Mouse (Mus musculus) liver, postnatal 0 days (tissue): ENCODE results near the gene Mrpl9.

Source experiments
- CTCF ChIP-seq: sonication (generic); IDR thresholded peaks from 2 replicates; pipeline ENCODE4 v1.5.1; 2016; ENCODE audit warnings: antibody characterized with exemption, low read depth
- EP300 ChIP-seq: IDR thresholded peaks from 2 replicates; pipeline ENCODE4 v1.6.1; 2016; ENCODE audit warnings: antibody characterized with exemption, low read depth, mild to moderate bottlenecking

- no peak for TF ChIP-seq CTCF
- no peak for TF ChIP-seq EP300
Observed at GRCm38 (mm10) chr3:94473567-94474232, 30.6 kb downstream of the Mrpl9 start.
